Mouse (Mus musculus) forebrain, embryonic 12.5 days (tissue): ENCODE results near the gene Kat2b. TPM values are rescaled to one million over a fixed set of nuclear protein-coding genes. Genes with fewer than 3 reads are reported as not detected.
"Not testable (repeated sequence)": the region's sequence is repeated elsewhere in the genome, so short reads cannot be mapped to it uniquely, and the experiment has no call there.

Source experiments
- ATAC-seq: fragments of 200-750 bp; cut with Nextera tagmentation; 2 replicates; pipeline ENCODE4 v1.8.0; 2017; ENCODE audit warnings: moderate TSS enrichment; ENCODE audit not compliant: low FRiP score
- H3K27ac ChIP-seq: fragments of 300-500 bp; sonication (generic); 2 replicates; pipeline ENCODE4 v1.5.1; 2016; ENCODE audit warnings: mild to moderate bottlenecking
- H3K27me3 ChIP-seq: fragments of 300-500 bp; sonication (generic); 2 replicates; pipeline ENCODE4 v1.6.1; 2016; ENCODE audit warnings: mild to moderate bottlenecking
- H3K36me3 ChIP-seq: fragments of 300-500 bp; sonication (generic); replicated peaks from 2 replicates; pipeline ENCODE4 v1.6.1; 2016; ENCODE audit warnings: mild to moderate bottlenecking
- H3K4me1 ChIP-seq: fragments of 300-500 bp; sonication (generic); 2 replicates; pipeline ENCODE4 v1.6.1; 2016
- H3K4me2 ChIP-seq: fragments of 300-500 bp; sonication (generic); 2 replicates; pipeline ENCODE4 v1.6.1; 2016; ENCODE audit warnings: mild to moderate bottlenecking, moderate library complexity
- H3K4me3 ChIP-seq: fragments of 300-500 bp; sonication (generic); replicated peaks from 2 replicates; pipeline ENCODE4 v1.5.1; 2016; ENCODE audit warnings: mild to moderate bottlenecking
- H3K9ac ChIP-seq: fragments of 300-500 bp; sonication (generic); 2 replicates; pipeline ENCODE4 v1.6.1; 2016; ENCODE audit warnings: mild to moderate bottlenecking
- H3K9me3 ChIP-seq: fragments of 300-500 bp; sonication (generic); 2 replicates; pipeline ENCODE4 v1.6.1; 2016
- WGBS: fragments of 180-500 bp; shearing (Covaris S2); methylation state at CpG from one replicate; pipeline ENCODE4 v1.1.7; 2016; 5-methylcytosine and 5-hydroxymethylcytosine counted together
- polyA plus RNA-seq: library from polyadenylated mRNA; unstranded; fragments of >200 nt; fragmentation: Nextera tagmentation; extraction: Ambion mirVana; gene quantifications from 2 replicates; pipeline ENCODE4 v1.2.1, GENCODE M21; 2016

Kat2b gene
- polyA plus RNA-seq, 1 experiment from 2014 or later: 8.1 TPM

DNA sequence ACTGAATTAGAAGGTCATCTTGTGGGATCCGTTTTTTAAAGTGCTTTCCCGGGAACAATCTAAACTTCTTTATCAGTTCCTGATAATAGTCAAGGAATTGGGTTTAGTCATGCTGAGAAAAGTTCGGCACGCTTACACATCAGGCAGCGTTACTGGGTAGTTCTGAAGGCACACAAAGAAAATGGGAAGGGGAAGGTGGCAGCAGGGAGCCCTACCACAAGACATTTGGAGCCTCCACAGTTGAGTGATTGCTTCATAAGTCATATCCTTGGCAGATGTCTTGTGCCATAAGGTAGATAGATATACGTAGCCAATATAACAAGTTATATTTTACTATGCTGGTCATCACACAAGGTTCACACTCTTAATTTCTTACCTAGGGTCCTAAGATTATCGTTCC lies 123.3 kb downstream of the Kat2b start:
- ATAC-seq: no peak
- peak overlapping the region; percentile 62 for H3K4me3 ChIP-seq
- no peaks in the 10 kb centered on the region for H3K9me3 ChIP-seq
- H3K9ac ChIP-seq: peak overlapping the region; percentile 68
- peak overlapping the region; percentile 63 for H3K4me2 ChIP-seq
- H3K27me3 ChIP-seq: no peaks in the 10 kb centered on the region
- 28% methylated on average over 7 of the region's 7 CpGs for WGBS
- peaks cover 13% of the 10 kb centered on the region for H3K36me3 ChIP-seq
- H3K27ac ChIP-seq: peak overlapping the region; percentile 96
- peaks cover 13% of the 10 kb centered on the region for H3K4me1 ChIP-seq

- WGBS: 77% methylated on average over 2 of the region's 2 CpGs
- no peak overlapping the region for H3K27ac ChIP-seq
- H3K27me3 ChIP-seq: no peaks in the 10 kb centered on the region
- no peaks in the 10 kb centered on the region for H3K9me3 ChIP-seq
- H3K4me1 ChIP-seq: 0 out of 2 replicates have a peak, but pooled peaks cover 3% of the 10 kb centered on the region
- H3K4me2 ChIP-seq: no peak overlapping the region
- no peaks in the 10 kb centered on the region for H3K36me3 ChIP-seq
- no peak for ATAC-seq
- H3K4me3 ChIP-seq: no peak overlapping the region
- no peak overlapping the region for H3K9ac ChIP-seq
These were observed 127.4 kb downstream of the Kat2b start for GRCm38 (mm10) chr17:53694039-53694438.

DNA sequence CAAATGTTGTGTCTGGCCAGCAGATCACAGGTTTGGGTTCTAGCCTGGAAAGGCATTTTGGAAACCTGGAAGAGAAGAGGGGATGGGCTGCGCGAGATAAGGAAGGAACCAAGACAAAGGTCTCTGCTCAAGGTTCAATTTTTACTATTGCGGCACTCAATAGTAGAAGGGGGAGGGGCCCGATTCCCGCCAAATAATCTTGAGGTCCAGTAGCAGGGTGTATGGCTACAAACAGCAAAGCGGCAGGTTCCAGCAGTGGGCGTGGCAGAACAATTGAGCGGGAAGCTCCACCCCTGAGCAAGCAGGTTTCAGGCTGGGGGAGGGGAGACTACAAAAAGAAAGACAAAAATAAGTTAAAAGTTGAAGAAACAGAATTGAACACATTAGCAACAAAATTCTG lies 130.9 kb downstream of the Kat2b start:
- not testable (repeated sequence) for ATAC-seq, H3K36me3 ChIP-seq, H3K4me2 ChIP-seq, H3K9me3 ChIP-seq, H3K27ac ChIP-seq, H3K4me1 ChIP-seq, H3K27me3 ChIP-seq, H3K9ac ChIP-seq, H3K4me3 ChIP-seq
- WGBS: 92% methylated on average over 8 of the region's 8 CpGs

GRCm38 (mm10) chr17:53714453-53714852 lies 147.8 kb downstream of the Kat2b start:
- Histone ChIP-seq H3K9me3 (no peaks in the 10 kb centered on the region), H3K9ac (no peak overlapping the region), H3K4me3 (no peak overlapping the region), H3K36me3 (no peaks in the 10 kb centered on the region), H3K4me2 (no peak overlapping the region), H3K4me1 (no peaks in the 10 kb centered on the region), H3K27ac (no peak overlapping the region), H3K27me3 (no peaks in the 10 kb centered on the region)
- WGBS: 66% methylated on average over 1 of the region's 1 CpGs
- no peak for ATAC-seq

DNA sequence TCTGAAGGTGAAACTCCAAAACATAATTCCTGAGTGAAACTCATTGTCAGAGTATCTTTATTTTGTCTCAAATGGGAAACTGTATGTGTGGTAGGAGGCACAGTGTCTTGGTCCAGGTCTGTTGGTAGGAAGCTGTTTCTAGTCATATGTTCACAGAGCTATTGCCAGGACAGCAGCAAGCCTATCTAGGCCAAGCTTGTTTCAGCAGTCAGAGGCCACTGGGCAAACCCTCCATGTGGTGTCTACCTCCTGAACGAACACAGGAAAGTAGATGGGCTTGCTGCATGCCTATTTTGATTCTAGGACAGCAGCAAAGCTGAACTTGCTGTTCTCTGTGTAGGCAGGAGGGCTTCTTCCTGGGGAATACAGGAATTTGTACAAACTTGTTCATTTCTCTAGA lies 148.5 kb downstream of the Kat2b start:
- H3K9ac ChIP-seq, ATAC-seq, H3K27ac ChIP-seq, H3K4me2 ChIP-seq, H3K4me1 ChIP-seq, H3K36me3 ChIP-seq, H3K27me3 ChIP-seq, H3K4me3 ChIP-seq, H3K9me3 ChIP-seq: not testable (repeated sequence)
- 52% methylated on average over 1 of the region's 1 CpGs for WGBS

GRCm38 (mm10) chr17:53718474-53718873 lies 151.8 kb downstream of the Kat2b start:
- Histone ChIP-seq H3K27ac (no peak overlapping the region), H3K27me3 (no peaks in the 10 kb centered on the region), H3K9ac (no peak overlapping the region), H3K4me1 (no peaks in the 10 kb centered on the region), H3K4me3 (no peak overlapping the region), H3K36me3 (no peaks in the 10 kb centered on the region), H3K4me2 (no peak overlapping the region), H3K9me3 (no peaks in the 10 kb centered on the region)
- 93% methylated on average over 1 of the region's 1 CpGs for WGBS
- ATAC-seq: no peak

DNA sequence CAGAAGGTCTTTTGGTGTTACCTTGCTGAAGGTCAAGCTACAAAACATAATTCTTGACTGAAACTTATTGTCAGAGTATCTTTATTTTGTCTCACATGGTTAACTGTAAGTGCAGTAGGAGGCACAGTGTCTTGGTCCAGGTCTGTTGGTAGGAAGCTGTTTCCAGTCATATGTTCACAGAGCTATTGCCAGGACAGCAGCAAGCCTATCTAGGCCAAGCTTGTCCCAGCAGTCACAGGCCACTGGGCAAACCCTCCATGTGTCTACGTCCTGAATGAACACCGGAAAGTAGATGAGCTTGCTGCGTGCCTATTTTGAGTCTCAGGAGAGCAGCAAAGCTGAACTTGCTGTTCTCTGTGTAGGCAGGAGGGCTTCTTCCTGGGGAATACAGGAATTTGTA lies 152.3 kb downstream of the Kat2b start:
- not testable (repeated sequence) for H3K9me3 ChIP-seq, H3K36me3 ChIP-seq, H3K9ac ChIP-seq, ATAC-seq, H3K4me1 ChIP-seq, H3K27ac ChIP-seq, H3K4me2 ChIP-seq, H3K4me3 ChIP-seq, H3K27me3 ChIP-seq
- WGBS: 96% methylated on average over 3 of the region's 3 CpGs

Other genes with a start within 250 kb of the Kat2b start
- 0.56 and 0.95 TPM in 2 replicates for gene Efhb, start 103.5 kb upstream of the Kat2b start, polyA plus RNA-seq
- gene Rab5a, start 87.6 kb upstream of the Kat2b start, polyA plus RNA-seq: 96.9 and 106 TPM in 2 replicates
- gene Pp2d1, start 27.4 kb upstream of the Kat2b start, polyA plus RNA-seq: 0.29 and 0.45 TPM in 2 replicates
- 53.0 and 56.3 TPM in 2 replicates for gene Sgo1, start 122.5 kb downstream of the Kat2b start, polyA plus RNA-seq